In the genomic region with DNA sequence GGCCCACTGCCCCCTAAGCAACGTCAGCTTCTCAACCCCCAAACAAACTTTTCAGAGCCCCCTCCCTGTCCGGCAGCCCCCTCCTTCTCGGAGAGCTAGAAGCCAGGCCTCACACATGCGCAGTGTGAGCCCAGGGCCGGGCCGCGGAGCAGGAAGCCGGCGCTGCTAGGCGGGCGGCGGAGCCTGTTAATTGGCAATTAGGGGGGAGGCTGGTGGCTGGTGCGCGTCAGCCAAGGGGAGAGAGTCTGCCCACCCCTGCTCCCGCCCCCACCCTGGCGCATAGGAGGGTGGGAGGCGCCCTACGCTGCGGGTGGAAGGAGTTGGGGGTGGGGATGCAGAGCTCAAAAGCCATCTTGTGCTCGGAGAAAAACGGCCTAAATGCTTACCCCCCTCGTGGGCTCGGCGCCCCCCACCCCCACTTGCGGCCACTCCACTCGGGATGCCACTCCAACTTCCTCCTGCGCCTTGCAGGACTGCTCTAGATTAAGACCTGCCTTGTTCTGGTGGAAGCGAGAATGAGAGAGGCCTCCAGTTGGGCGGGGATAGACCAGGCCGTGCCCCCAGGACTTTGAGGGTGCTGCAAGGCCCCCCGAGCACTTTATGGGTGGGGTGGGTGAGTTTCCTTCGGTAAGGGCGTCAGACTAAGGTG, we compare ENCODE assay signal across 8 mouse cellular contexts. TPM values are rescaled to one million over a fixed set of nuclear protein-coding genes. Genes with fewer than 3 reads are reported as not detected.
DNase-seq lines count a peak whose midpoint lies in the region; ATAC-seq and TF ChIP-seq lines count a peak whose summit lies in the region.

No protein-coding gene starts in this region.

- DNase-seq in brain, adult 2 months (ENCODE audit: low read depth, low spot score) = peak; percentile 22
- DNase-seq in gastrocnemius, postnatal 14 days = peak; percentile 92
- peak; percentile 58 for DNase-seq in hindbrain, postnatal 0 days (ENCODE audit: low spot score)
- DNase-seq in liver, embryonic 13.5 days = peak; percentile 9
- DNase-seq in neural tube, embryonic 10.5 days (ENCODE audit: extremely low spot score, low spot score) = peak; percentile 88
- no peak for DNase-seq in frontal cortex, postnatal 36 days (ENCODE audit: low spot score in 2 of 2)

- peaks cover 100% of the 10 kb centered on the region for H3K27me3 ChIP-seq in erythroblast, embryonic 14.5 days (ENCODE audit: control insufficient read depth)
- H3K27me3 ChIP-seq in hindbrain, postnatal 0 days (ENCODE audit: insufficient read depth, low read length) = peaks cover 97% of the 10 kb centered on the region
- H3K27me3 ChIP-seq in liver, embryonic 13.5 days = peaks cover 100% of the 10 kb centered on the region

- H3K4me1 ChIP-seq in erythroblast, embryonic 14.5 days (ENCODE audit: control insufficient read depth) = no peaks in the 10 kb centered on the region
- peaks cover 4% of the 10 kb centered on the region; the same call in 1 of the 2 replicates for H3K4me1 ChIP-seq in hindbrain, postnatal 0 days (ENCODE audit: insufficient read depth, low read length)
- H3K4me1 ChIP-seq in liver, embryonic 13.5 days (replicated peaks) = peaks cover 9% of the 10 kb centered on the region

- peak overlapping the region; percentile 56 for H3K4me2 ChIP-seq in hindbrain, postnatal 0 days (ENCODE audit: low read depth, low read length)
- peak overlapping the region; percentile 63 for H3K4me2 ChIP-seq in liver, embryonic 13.5 days

- H3K9ac ChIP-seq in hindbrain, postnatal 0 days (replicated peaks; ENCODE audit: low read length) = no peak overlapping the region
- H3K9ac ChIP-seq in liver, embryonic 13.5 days = no peak overlapping the region; the same call in 1 of the 2 replicates

- H3K9me3 ChIP-seq in erythroblast, embryonic 14.5 days (ENCODE audit: control insufficient read depth, low read length) = no peaks in the 10 kb centered on the region
- no peaks in the 10 kb centered on the region for H3K9me3 ChIP-seq in hindbrain, postnatal 0 days (ENCODE audit: low read length)
- no peaks in the 10 kb centered on the region for H3K9me3 ChIP-seq in liver, embryonic 13.5 days (replicated peaks)

- ATAC-seq in erythroblast, adult 5-6 weeks (replicated peaks; ENCODE audit: low FRiP score, poor library complexity, severe bottlenecking) = no peak
- ATAC-seq in hindbrain, postnatal 0 days = 0 out of 2 replicates have a peak, but pooled peaks have one; percentile 40
- ATAC-seq in liver, embryonic 13.5 days (ENCODE audit: low read depth) = peak; percentile 65

- intact Hi-C loops in gastrocnemius, postnatal 14 days (cut with DNase I; ENCODE audit: low total_unique reads) = no loop called here

- H3K27ac ChIP-seq in hindbrain, postnatal 0 days = no peak overlapping the region
- H3K27ac ChIP-seq in liver, embryonic 13.5 days = no peak overlapping the region

- H3K36me3 ChIP-seq in erythroblast, embryonic 14.5 days (ENCODE audit: control insufficient read depth) = no peaks in the 10 kb centered on the region
- H3K36me3 ChIP-seq in hindbrain, postnatal 0 days (ENCODE audit: insufficient read depth, low read length) = no peaks in the 10 kb centered on the region
- no peaks in the 10 kb centered on the region for H3K36me3 ChIP-seq in liver, embryonic 13.5 days

- H3K4me3 ChIP-seq in erythroblast, embryonic 14.5 days (replicated peaks) = peak overlapping the region; percentile 26
- peak overlapping the region; percentile 35 for H3K4me3 ChIP-seq in hindbrain, postnatal 0 days (ENCODE audit: low read length)
- H3K4me3 ChIP-seq in liver, embryonic 13.5 days (replicated peaks) = peak overlapping the region; percentile 46

- whole genome bisulfite sequencing in hindbrain, postnatal 0 days = under 1% methylated on average over 32 of the region's 33 CpGs
- WGBS in liver, embryonic 13.5 days (ENCODE audit: insufficient replicate concordance) = 2% methylated on average over 33 of the region's 33 CpGs

- TF ChIP-seq CTCF in hindbrain, postnatal 0 days (IDR thresholded peaks at IDR 0.05; ENCODE audit: low read depth) = no peak

RNA-seq across cellular contexts. Expression of a gene that starts 1.2 kb away (rescaled TPM):
- polyA plus RNA-seq in erythroblast, embryonic 14.5 days (2012) = not detected in 2 replicates
- not detected in 2 replicates for total RNA-seq in erythroblast, adult 5-6 weeks (2015; ENCODE audit: low replicate concordance)
- total RNA-seq in erythroblast, adult 5-6 weeks (2017; ENCODE audit: low replicate concordance) = not detected in 2 replicates
- total RNA-seq in gastrocnemius, postnatal 14 days (2021) = 1 to 10 TPM; 5.2 to 5.9 TPM
- total RNA-seq in hindbrain, postnatal 0 days (2014; rRNA removed) = 0.43 and 1.4 TPM in 2 replicates
- 0.59 and 1.2 TPM in 2 replicates for polyA plus RNA-seq in hindbrain, postnatal 0 days (2015; fragmentation: Nextera tagmentation; extraction: Ambion mirVana)
- 0.13 and 0.14 TPM in 2 replicates for polyA plus RNA-seq in liver, embryonic 13.5 days (2015; fragmentation: Nextera tagmentation; extraction: Ambion mirVana)

RNA-seq across cellular contexts. Expression of a gene that starts 8.9 kb away (rescaled TPM):
- polyA plus RNA-seq in erythroblast, embryonic 14.5 days (2012) = 0.02 TPM in 1 of 2 replicates, not detected in the other
- total RNA-seq in erythroblast, adult 5-6 weeks (2015; ENCODE audit: low replicate concordance) = not detected in 2 replicates
- total RNA-seq in erythroblast, adult 5-6 weeks (2017; ENCODE audit: low replicate concordance) = not detected in 2 replicates
- total RNA-seq in gastrocnemius, postnatal 14 days (2021) = 1 to 10 TPM; 1.1 to 1.2 TPM
- 0.26 TPM in 1 of 2 replicates, not detected in the other for total RNA-seq in hindbrain, postnatal 0 days (2014; rRNA removed)
- not detected in 2 replicates for polyA plus RNA-seq in hindbrain, postnatal 0 days (2015; fragmentation: Nextera tagmentation; extraction: Ambion mirVana)
- polyA plus RNA-seq in liver, embryonic 13.5 days (2015; fragmentation: Nextera tagmentation; extraction: Ambion mirVana) = 0.19 and 0.20 TPM in 2 replicates

RNA-seq across cellular contexts. Expression of a gene that starts 19.4 kb away (rescaled TPM):
- polyA plus RNA-seq in erythroblast, embryonic 14.5 days (2012) = 0.02 TPM in 1 of 2 replicates, not detected in the other
- not detected in 2 replicates for total RNA-seq in erythroblast, adult 5-6 weeks (2015; ENCODE audit: low replicate concordance)
- not detected in 2 replicates for total RNA-seq in erythroblast, adult 5-6 weeks (2017; ENCODE audit: low replicate concordance)
- 1 to 10 TPM; 3.8 to 5.0 TPM for total RNA-seq in gastrocnemius, postnatal 14 days (2021)
- 12.5 and 13.1 TPM in 2 replicates for total RNA-seq in hindbrain, postnatal 0 days (2014; rRNA removed)
- polyA plus RNA-seq in hindbrain, postnatal 0 days (2015; fragmentation: Nextera tagmentation; extraction: Ambion mirVana) = 33.0 and 35.4 TPM in 2 replicates
- polyA plus RNA-seq in liver, embryonic 13.5 days (2015; fragmentation: Nextera tagmentation; extraction: Ambion mirVana) = 0.31 and 0.42 TPM in 2 replicates

RNA-seq across cellular contexts. Expression of a gene that starts 23.1 kb away (rescaled TPM):
- not detected in 2 replicates for polyA plus RNA-seq in erythroblast, embryonic 14.5 days (2012)
- total RNA-seq in erythroblast, adult 5-6 weeks (2015; ENCODE audit: low replicate concordance) = not detected in 2 replicates
- total RNA-seq in erythroblast, adult 5-6 weeks (2017; ENCODE audit: low replicate concordance) = not detected in 2 replicates
- total RNA-seq in gastrocnemius, postnatal 14 days (2021) = 1 to 10 TPM; 5.7 to 5.8 TPM
- not detected in 2 replicates for total RNA-seq in hindbrain, postnatal 0 days (2014; rRNA removed)
- polyA plus RNA-seq in hindbrain, postnatal 0 days (2015; fragmentation: Nextera tagmentation; extraction: Ambion mirVana) = not detected in 2 replicates
- 0.07 TPM in 1 of 2 replicates, not detected in the other for polyA plus RNA-seq in liver, embryonic 13.5 days (2015; fragmentation: Nextera tagmentation; extraction: Ambion mirVana)

RNA-seq across cellular contexts. Expression of a gene that starts 32.1 kb away (rescaled TPM):
- not detected in 2 replicates for polyA plus RNA-seq in erythroblast, embryonic 14.5 days (2012)
- not detected in 2 replicates for total RNA-seq in erythroblast, adult 5-6 weeks (2015; ENCODE audit: low replicate concordance)
- total RNA-seq in erythroblast, adult 5-6 weeks (2017; ENCODE audit: low replicate concordance) = not detected in 2 replicates
- total RNA-seq in gastrocnemius, postnatal 14 days (2021) = 1 to 10 TPM; 1.4 to 1.8 TPM
- total RNA-seq in hindbrain, postnatal 0 days (2014; rRNA removed) = 5.4 and 8.7 TPM in 2 replicates
- 6.4 and 7.3 TPM in 2 replicates for polyA plus RNA-seq in hindbrain, postnatal 0 days (2015; fragmentation: Nextera tagmentation; extraction: Ambion mirVana)
- 0.27 and 0.28 TPM in 2 replicates for polyA plus RNA-seq in liver, embryonic 13.5 days (2015; fragmentation: Nextera tagmentation; extraction: Ambion mirVana)

Comparison
In these comparisons a context has a peak if more than half of its experiments do, and no peak if none do; other contexts are left out.
1. DNase-seq: peak in brain, adult 2 months (single experiment), gastrocnemius, postnatal 14 days (single experiment), hindbrain, postnatal 0 days (single experiment), liver, embryonic 13.5 days (single experiment) and neural tube, embryonic 10.5 days (single experiment); none in frontal cortex, postnatal 36 days (0 of 2).
2. RNA of a gene that starts 19.4 kb away (total RNA-seq): 12.5 to 13.1 TPM in hindbrain, postnatal 0 days and 3.8 to 5.0 TPM in gastrocnemius, postnatal 14 days; not detected in erythroblast, adult 5-6 weeks; every median in the first group is over 4 times any median in the second.
3. Peak in every context shown above with its lines, with median percentiles within 50 percentile points of each other: H3K4me3 ChIP-seq.